Mouse (Mus musculus) right cerebral cortex, postnatal 10 days (tissue): ENCODE results near the gene Sema5a.

Experiments used
- DNase-seq, 2 experiments: peaks; one replicate each; pipeline ENCODE4 v3.0.0; 2021; ENCODE audit warnings: low spot score in 2 of 2

Sema5a gene

GRCm38 (mm10) chr15:32543181-32543580 is 298.6 kb downstream of the Sema5a start:
- DNase-seq, result no peak

- no peak for DNase-seq
Measured at GRCm38 (mm10) chr15:32545455-32545854, 300.8 kb downstream of the Sema5a start.

- no peak for DNase-seq
Measured at GRCm38 (mm10) chr15:32546746-32547145, 302.1 kb downstream of the Sema5a start.

GRCm38 (mm10) chr15:32558925-32559324 is 314.3 kb downstream of the Sema5a start:
- DNase-seq, result no peak

- no peak for DNase-seq
Measured at GRCm38 (mm10) chr15:32562600-32562999, 318.0 kb downstream of the Sema5a start.

GRCm38 (mm10) chr15:32568181-32568857 is 323.7 kb downstream of the Sema5a start:
- DNase-seq, result no peak

- DNase-seq, result peak in 1 of 2 experiments; percentile 28
Measured at GRCm38 (mm10) chr15:32568858-32569387, 324.3 kb downstream of the Sema5a start.

- no peak for DNase-seq
Measured at GRCm38 (mm10) chr15:32574327-32574726, 329.7 kb downstream of the Sema5a start.

GRCm38 (mm10) chr15:32575212-32575611 is 330.6 kb downstream of the Sema5a start:
- no peak for DNase-seq

GRCm38 (mm10) chr15:32579351-32579750 is 334.7 kb downstream of the Sema5a start:
- DNase-seq, result no peak

- no peak for DNase-seq
Measured at GRCm38 (mm10) chr15:32590641-32591040, 346.0 kb downstream of the Sema5a start.

- no peak for DNase-seq
Measured at GRCm38 (mm10) chr15:32593746-32594145, 349.1 kb downstream of the Sema5a start.

- DNase-seq, result no peak
Measured at GRCm38 (mm10) chr15:32596574-32596973, 352.0 kb downstream of the Sema5a start.

- no peak for DNase-seq
Measured at GRCm38 (mm10) chr15:32597189-32597588, 352.6 kb downstream of the Sema5a start.

- no peak for DNase-seq
Measured at GRCm38 (mm10) chr15:32607236-32607635, 362.6 kb downstream of the Sema5a start.

- peak; percentile 45 to 53 for DNase-seq
Measured at GRCm38 (mm10) chr15:32610776-32611175, 366.2 kb downstream of the Sema5a start.

GRCm38 (mm10) chr15:32611201-32611600 is 366.6 kb downstream of the Sema5a start:
- DNase-seq, result peak; percentile 28 to 33

- peak; percentile 34 to 35 for DNase-seq
Measured at GRCm38 (mm10) chr15:32613718-32614117, 369.1 kb downstream of the Sema5a start.

GRCm38 (mm10) chr15:32615773-32616172 is 371.2 kb downstream of the Sema5a start:
- DNase-seq, result no peak

- DNase-seq, result no peak
Measured at GRCm38 (mm10) chr15:32619199-32619598, 374.6 kb downstream of the Sema5a start.

GRCm38 (mm10) chr15:32623037-32623739 is 378.6 kb downstream of the Sema5a start:
- no peak for DNase-seq

- no peak for DNase-seq
Measured at GRCm38 (mm10) chr15:32624106-32624505, 379.5 kb downstream of the Sema5a start.

GRCm38 (mm10) chr15:32626031-32626430 is 381.4 kb downstream of the Sema5a start:
- no peak for DNase-seq
